Mouse (Mus musculus) hematopoietic stem cell, adult 5-6 weeks (primary cell): ENCODE measurements around the gene Farp1. TPM values are rescaled to one million over a fixed set of nuclear protein-coding genes. Genes with fewer than 3 reads are reported as not detected.

ENCODE experiments used
- ATAC-seq, 2 experiments: fragments of 125-278 bp in 1 of 2; replicated peaks in 1 of 2; 2 replicates each; pipeline ENCODE4 v1.8.0; 2016 to 2017; ENCODE audit warnings: inconsistent platforms in 2 of 2, mild to moderate bottlenecking in 2 of 2, moderate number of reproducible peaks in 2 of 2, low read depth in 1 of 2, moderate TSS enrichment in 1 of 2; ENCODE audit not compliant: low FRiP score in 2 of 2, poor library complexity in 2 of 2, severe bottlenecking in 2 of 2, insufficient read depth in 1 of 2, low TSS enrichment in 1 of 2
- total RNA-seq: library from RNA; stranded (forward); fragments of 172-1452, 232-1000 nt; gene quantifications from 2 replicates; pipeline ENCODE4 v1.2.3, GENCODE M21; 2017

Farp1 gene
- total RNA-seq, 1 experiment from 2014 or later, result 0.60 TPM

DNA sequence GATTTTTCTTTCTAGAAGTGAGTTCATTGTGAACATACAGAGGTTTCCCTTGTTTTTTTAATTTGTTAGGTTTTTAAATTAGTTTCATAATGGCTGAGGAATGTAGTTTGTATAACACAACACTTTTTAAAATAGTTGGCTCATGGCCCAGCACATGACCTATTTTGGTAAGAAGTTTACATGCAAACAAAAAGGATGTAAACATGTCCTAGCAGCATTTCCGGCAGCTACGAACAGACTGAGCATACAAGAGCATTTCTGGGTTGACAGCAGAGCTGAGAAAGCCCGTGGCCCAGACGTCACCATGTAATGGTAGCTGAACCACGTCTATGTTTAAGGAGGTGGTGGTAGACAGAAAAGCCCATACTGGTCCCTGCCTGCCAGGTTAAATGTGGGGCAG, 180.8 kb downstream of the Farp1 start:
- no peak for ATAC-seq

DNA sequence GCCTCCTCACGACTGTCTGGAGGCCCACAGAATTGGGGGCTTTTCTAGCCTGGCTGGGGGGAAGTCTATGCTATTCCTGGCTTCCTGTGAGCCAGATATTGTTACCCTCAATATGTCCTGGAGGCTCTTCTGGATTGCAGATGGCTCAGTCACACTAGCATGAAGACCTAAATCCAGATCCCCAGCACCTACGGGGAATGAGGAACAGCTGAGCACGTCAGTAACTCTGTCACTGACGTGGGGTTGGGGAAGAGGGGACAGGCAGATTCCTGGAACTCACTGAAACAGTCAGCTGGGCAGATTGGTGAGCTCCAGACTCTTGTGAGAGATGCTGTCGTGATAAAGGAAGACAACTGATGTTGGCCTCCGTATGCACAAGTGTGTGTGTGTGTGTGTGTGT, 181.7 kb downstream of the Farp1 start:
- ATAC-seq, result no peak

DNA sequence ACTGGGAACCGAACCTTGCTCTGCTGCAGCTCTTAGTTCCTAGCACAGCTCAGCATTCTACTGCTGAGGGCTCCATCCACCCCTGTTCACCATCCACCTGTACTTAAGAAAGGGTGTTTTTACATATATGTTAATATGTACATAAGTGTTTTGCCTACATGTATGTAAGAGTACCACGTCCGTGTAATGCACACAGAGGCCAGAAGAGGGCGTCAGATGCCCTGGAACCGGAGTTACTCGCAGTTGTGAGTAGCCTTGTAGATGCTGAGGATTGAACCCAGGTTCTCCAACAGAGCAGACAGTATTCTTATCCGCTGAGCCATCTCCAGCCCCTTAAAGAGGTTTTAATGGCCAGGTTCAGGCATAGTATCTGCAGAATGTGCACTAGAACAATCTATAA, 183.6 kb downstream of the Farp1 start:
- ATAC-seq, result no peak

DNA sequence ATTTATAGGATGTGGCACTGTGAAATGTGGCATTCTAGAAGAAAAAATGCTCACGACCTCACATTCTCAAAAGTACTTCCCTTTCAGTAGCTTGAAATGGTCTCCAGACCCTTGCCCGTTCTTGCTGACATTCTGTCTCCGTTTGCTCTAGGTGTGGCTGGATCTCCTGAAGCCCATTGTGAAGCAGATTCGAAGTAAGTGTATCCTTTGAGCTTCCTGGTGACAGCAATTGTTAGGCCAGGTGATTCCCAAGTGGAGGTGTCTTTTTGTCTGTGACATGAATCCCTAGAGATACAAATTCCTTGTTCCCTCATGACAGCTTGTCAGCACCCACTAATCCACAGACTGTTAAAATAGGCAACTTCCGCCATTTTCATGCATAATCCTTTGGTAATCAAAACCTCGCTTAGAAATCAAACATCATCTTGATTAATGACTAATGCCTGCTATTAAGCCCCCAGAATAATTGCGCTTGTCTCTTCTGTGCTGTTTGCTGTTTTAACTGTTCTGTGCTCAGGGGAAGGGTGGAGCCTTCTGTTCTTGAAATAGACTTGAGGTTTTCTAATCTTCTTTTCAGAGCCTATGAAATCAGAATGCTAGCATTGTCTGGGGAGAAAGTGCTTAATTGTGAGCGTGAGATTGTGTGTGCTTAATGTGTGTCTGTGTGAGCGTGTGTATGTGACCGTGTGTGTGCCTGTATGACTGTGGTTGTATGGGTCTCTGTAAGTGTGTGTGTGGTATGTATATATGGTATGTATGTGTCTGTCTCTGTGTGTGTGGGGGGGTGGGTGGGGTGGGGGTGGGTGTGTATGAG, 184.4 kb downstream of the Farp1 start:
- ATAC-seq, result no peak

DNA sequence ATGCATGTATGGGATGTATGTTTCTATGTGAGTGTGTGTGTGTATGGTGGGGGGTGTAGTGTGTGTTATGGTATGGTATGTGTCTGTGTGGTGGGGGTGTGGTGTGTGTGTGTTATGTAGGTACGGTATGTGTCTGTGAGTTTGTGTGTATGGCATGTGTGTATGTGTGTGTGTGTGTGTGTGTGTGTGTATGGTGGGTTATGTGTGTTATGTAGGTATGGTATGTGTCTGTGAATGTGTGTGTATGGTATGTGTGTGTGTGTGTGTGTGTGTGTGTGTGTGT, 185.0 kb downstream of the Farp1 start:
- ATAC-seq, result no peak

DNA sequence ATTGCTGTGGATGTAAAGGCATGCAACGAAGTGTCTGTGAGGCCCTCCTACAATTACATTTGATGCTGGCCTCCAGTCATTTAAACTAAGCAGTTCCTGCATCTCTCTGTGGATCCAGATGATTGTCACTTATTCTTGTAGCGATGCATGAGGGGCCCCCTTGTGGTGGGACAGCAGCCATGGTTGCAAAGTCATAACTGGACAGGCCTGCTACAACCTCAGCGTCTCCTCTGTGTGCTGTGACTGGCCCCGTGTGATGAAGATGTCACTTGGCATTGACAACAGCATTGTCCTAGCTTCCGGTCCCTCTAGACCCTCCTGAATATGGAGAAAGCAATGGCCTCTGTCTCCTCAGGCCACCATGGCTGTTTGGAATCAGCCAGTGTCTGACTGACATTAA, 185.7 kb downstream of the Farp1 start:
- peak; percentile 45 to 81; a peak in 3 of 4 replicates for ATAC-seq

DNA sequence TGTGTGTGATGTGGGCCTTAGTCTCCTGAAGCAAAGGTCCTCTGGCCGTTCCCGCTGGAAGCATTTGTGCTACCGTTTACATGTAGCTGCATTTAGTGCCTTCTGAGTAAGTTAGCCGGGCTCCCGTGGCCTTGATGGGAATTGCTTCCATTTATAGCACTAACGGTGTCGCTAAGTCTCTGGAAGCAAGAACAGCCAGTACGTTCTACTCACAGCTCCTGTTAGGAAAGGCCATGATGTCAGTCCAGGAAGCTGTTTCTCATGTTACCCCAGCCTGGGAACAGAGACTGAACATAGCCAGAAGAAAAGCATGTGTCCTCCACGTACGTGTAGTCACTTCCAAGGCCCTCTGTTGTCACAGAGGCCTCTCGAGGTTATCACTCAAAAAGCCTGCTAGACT, 190.8 kb downstream of the Farp1 start:
- no peak for ATAC-seq

DNA sequence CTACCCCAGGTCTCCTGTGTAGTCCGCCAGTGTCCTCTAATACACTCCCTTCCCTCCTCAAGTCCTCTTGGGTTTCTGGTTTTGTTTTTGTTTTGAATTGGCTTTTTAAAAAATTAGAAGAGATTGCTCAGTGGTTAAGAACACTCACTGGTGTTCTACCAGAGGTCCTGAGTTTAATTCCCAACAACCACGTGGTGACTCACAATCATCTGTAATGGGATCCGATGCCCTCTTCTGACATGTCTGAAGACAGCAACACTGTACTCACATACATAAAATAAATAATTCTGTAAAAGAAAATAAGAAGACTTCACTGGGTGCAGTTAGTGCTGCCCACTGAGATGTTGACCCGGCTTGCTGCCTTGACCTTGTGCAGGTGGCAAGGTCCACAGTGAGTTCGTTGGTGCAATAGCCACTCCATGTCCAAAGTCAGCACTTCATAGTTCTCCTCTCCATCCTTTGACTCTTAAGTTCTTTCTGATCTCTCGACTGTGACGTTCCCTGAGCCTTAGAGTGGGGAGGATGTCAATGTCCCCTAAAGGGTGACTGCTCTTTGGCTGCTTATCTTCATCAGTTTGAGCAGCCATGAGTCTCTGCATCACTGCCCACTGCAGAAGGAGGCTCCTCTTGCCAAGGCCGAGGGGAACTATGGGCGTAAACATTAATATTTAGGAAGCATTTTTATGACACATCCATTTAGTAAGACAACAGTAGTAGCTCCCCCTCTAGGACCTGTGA, 194.2 kb downstream of the Farp1 start:
- no peak for ATAC-seq

DNA sequence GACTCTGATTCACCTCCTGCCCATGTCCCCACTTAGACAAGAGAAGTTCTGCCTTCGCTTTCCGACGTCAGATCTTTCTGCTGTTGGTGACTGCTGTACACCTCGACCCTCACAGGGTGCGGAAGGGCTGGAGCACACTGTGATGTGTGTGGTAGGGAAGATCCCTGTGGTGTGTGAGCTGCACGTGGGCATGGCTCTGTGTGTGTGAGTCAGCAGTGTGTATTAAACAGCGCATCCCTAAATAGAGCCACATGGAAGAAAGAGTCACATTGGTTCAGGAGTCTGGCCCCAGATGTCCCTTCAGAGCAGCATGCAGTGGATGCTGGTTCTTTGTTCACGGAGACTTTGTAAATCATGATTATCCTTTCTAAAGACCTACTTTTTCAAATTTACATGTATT, 196.2 kb downstream of the Farp1 start:
- ATAC-seq, result no peak

DNA sequence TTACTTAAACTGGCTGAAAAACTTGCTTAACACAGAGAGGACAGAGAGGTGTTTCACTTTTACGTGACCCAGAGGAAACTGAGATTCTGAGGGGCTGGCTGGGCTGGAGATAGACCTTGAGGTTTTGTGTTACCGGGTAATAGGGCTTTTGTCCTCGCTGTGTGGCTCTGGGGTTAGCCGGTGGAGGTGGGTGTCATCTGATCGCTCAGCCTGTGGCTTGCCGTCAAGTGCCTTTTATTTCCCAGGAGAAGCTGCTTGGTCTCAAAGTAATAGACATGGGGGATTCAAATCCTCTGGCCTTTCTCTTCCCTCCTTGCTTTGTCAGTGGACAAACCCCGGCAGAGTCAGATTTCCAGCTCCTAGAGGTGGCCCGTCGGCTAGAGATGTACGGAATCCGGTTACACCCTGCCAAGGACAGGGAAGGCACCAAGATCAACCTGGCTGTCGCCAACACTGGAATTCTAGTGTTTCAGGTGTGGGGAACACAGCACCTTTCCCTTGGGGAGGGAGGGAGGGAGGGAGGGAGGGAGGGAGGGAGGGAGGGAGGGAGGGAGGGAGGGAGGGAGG, 199.8 kb downstream of the Farp1 start:
- no peak for ATAC-seq

DNA sequence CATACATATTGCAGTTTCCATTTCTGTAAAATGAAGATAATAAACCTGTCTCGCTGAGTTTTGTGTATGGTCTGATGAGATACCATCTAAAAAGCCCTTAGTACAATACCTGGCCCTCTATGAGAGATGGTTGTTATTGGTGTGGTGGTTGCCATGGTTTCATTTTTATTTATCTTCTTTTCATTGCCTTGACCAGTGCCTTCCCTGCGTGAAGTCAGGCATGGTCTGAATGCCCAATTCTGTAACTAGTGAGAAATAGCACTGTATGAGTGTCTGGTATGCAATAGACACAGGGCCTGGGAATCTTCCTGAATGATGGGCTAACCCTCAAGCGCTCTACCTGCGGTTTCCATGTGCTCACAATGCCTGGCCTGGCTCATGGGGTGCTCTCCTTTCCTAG, 201.7 kb downstream of the Farp1 start:
- ATAC-seq, result no peak

DNA sequence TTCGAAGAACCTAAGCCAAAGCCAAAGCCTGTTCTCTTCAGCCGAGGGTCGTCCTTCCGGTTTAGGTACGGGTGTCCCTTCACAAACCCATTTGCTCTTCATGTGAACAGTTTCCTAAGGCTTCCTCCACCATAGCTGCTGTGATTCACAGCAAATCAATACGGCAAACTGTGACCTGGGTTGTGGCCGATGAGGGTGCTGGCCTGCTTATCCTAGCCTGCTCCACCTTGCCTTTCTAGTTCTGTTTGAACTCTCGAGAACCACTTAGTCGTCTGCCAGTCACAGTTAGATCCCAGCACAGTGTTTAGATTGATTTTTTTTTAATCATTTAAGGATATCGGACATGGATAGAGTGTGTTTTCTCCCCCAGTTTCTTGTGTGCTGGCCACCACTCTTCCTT, 203.7 kb downstream of the Farp1 start:
- ATAC-seq, result no peak

DNA sequence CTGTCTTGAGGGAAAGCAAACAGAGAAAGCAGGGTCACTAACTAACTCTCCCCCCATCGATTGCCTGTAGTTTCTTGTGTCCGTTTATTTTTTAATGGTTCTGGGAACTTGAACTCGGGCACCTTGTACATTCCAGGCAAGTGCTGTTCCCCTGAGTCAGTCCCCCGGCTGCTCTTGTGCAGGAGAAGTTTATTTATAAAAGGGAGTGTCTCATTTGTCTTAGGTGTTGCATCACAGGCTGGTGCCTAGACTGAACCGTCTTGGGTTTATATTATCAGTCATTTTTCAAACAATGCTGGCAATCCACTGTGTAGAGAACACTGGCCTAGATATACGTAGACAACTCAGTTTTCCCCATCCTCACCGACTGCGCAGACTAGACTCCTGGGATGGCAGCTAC, 204.4 kb downstream of the Farp1 start:
- ATAC-seq, result no peak

DNA sequence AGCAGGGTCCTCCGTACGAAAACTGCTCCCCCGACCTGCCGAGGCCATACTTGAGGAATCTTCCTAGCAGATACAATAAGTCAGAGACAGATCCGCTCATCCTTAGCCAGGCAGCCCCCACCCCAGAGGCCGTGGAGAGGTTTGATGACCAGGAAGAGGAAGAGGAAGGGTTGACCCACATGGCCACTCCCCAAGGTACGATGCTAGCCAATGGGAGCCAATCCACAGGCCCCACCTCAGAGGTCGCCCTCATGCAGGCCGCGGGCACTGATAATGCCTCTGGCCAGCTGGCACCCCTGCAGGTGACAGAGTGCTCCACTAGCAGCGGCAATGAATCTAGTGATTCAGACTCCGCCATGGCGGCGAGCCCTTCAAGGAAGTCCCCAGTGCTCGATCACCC, 209.1 kb downstream of the Farp1 start:
- ATAC-seq, result no peak

DNA sequence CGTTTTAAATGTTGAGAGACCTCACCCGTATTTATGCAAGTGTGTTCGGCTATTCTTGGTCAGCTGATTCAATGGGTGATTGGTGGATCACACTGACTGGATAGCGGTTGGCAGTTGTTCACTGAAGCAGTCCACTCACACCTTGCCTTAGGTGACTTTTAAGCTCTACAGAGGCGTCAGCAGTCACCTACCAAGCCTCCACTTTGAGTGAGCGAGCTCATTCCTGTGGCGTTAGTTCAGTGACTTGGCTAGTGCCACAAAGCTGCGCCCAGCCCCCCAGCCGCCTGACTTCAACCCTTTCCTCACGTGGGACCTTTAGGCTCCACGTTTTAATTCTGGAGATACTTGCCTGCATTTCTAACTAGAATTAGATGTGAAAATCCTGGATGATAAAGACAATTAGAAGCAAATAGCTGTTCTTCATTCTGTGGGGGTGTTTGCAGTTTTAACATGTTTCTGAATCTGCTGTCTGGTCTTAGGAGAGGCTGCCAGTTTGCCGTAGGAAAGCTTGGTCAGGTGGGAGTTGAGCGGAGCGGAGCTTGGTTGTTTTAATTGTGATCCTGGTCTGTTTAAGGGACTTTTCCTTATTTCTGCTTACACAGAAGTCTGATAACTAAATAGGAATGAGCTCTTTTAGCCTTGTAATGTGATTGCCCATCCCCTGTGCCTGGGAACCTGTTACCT, 211.2 kb downstream of the Farp1 start:
- no peak for ATAC-seq

DNA sequence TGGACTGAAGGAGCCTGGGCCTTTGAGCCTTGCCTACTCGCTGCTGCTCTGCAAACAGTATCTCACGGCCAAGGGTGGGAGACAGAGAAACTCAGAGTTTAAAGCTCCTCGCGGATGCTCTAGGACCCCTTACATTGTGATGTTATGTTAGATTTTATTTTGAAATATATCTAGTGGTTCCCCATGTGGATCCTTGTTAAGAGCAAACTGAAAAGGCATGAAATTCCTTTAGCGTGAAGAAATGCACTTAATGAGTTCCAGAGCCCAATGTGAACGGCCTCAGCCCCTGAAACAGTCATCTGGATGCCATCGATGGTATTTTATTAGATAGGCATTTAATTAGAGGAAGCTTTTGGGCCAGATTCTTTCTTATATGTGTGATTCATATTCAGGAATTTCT, 212.3 kb downstream of the Farp1 start:
- ATAC-seq, result no peak

DNA sequence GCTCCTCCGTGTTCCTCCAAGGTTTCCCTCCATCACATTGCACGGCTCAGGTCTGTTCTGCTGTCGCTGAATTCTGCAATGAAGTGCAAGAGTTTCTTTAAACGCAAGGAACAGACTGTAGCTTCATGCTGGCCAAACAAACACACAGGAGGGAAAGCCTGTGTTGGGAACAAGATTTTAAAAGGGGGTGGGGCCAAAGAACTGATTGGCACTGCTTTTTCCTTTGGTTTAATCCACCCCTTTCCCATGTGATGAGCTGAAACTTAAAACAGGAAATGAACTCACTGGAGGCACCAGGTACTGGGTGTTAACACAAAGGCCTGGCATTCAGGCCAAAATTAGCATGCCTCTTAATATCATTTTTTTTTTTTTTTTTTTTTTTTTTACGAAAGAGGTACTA, 213.3 kb downstream of the Farp1 start:
- no peak for ATAC-seq

DNA sequence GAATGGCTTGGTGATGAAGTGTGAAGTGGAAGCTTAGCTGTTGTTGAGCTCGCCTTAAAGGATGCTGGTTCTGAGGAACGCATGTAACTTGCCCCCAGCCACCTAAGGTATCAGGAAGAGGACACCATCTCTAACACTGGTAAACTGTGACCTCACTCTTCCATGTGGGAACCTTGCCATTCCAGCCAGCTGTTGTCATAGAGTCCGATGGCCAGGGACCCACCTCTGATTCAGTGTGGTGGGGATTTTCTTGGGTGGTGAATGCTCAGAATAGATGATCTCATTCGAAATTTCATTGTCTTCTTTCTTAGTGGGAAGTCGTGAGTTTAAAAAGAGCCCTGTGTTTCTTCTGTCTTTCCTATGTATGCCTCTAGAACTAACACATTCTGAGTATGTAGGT, 216.1 kb downstream of the Farp1 start:
- ATAC-seq, result no peak
